Mouse (Mus musculus): Measurements from ENCODE around the gene Gse1. TPM values are rescaled to one million over a fixed set of nuclear protein-coding genes. Genes with fewer than 3 reads are reported as not detected.

Gse1 gene
- total RNA-seq, 2 experiments from 2014 or later, result 146 to 158 TPM

- no peak for TF ChIP-seq CTCF (conservative IDR thresholded peaks at IDR 0.05)
- peak overlapping the region; percentile 18; the same call in 1 of the 2 replicates for H3K4me3 ChIP-seq
- DNase-seq (ENCODE audit: low spot score in 2 of 2), result no peak
- H3K27ac ChIP-seq, result peak overlapping the region; percentile 59
Observed at GRCm38 (mm10) chr8:120532517-120533215, 304.4 kb downstream of the Gse1 start.

GRCm38 (mm10) chr8:120533380-120533779 lies 305.1 kb downstream of the Gse1 start:
- H3K27ac ChIP-seq, result no peak overlapping the region
- TF ChIP-seq CTCF (conservative IDR thresholded peaks at IDR 0.05), result no peak

DNA sequence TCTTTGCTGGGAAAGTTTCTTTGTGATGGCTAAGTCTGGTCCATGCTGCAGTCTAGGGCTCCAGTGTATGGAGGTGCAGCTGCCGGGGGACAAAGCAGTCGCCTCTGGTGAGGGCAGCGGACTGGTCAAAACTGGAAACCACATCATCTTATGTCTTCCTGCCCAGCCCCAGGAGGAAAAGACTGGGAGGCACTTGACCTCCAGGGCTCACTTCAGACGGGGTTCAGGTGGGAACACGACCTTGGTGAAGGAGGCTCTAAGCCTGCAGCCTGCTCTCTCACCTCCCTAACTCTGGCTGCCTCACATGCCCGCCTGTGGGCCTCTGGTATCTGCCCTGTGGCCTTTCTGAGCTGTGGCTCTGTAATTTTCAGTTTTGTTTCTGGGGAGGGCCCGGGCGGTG lies 305.8 kb downstream of the Gse1 start:
- Histone ChIP-seq H3K4me3 (no peak overlapping the region), H3K27ac (peak overlapping the region; percentile 43; the same call in 1 of the 2 replicates)
- DNase-seq (ENCODE audit: low spot score in 2 of 2), result no peak
- TF ChIP-seq CTCF (conservative IDR thresholded peaks at IDR 0.05), result no peak

More at GRCm38 (mm10) chr8:120533380-120533779, 305.1 kb downstream of the Gse1 start:
- DNase-seq (ENCODE audit: low spot score in 2 of 2), result no peak
- H3K4me3 ChIP-seq, result no peak overlapping the region

DNA sequence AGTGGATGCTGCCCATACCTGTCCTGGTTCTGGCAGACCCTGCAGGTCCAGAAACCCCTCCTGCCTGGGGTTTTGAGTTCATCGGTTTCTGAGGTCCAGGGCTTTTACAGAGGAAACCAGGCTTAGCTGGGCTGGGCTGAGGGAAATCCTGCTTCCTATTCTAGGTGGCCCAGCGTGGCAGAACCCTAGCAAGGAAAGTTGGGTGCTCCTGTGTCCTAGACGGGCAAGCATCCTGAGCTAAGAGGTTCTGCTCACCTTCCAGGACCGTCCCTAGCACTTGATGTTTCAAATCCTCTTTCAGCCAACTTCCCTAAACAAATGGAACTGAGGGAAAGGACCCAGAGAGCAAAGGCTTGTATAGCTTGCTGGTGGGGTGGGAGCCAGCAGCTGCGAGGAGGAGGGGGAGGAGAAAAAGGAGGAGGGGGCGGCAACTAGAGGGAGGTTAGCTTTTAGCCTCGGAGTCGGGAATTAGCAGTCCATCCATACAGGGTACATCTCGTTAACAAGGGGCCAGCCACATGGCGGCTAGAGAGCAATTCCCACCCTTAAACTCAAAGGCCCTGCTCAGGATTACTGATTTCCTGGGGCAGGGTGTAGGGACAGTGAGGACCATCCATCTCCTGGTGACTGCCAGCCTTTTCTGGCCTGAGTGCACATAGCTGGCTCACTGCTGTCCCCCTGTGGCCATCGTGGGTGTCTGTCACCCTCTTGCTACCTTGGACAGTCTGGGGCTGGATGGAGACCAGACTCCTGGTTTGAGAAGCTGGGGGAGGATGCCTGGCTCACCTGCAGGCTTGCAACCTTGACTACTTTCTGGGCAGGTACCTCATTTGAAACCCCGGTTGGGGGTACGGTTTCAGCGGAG lies 306.5 kb downstream of the Gse1 start:
- peak; percentile 76 to 86 for DNase-seq (ENCODE audit: low spot score in 2 of 2)
- H3K27ac ChIP-seq, result peak overlapping the region; percentile 99; the same call in 1 of the 2 replicates
- TF ChIP-seq CTCF (conservative IDR thresholded peaks at IDR 0.05), result peak; percentile 96
- peak overlapping the region; percentile 60; the same call in 1 of the 2 replicates for H3K4me3 ChIP-seq

DNA sequence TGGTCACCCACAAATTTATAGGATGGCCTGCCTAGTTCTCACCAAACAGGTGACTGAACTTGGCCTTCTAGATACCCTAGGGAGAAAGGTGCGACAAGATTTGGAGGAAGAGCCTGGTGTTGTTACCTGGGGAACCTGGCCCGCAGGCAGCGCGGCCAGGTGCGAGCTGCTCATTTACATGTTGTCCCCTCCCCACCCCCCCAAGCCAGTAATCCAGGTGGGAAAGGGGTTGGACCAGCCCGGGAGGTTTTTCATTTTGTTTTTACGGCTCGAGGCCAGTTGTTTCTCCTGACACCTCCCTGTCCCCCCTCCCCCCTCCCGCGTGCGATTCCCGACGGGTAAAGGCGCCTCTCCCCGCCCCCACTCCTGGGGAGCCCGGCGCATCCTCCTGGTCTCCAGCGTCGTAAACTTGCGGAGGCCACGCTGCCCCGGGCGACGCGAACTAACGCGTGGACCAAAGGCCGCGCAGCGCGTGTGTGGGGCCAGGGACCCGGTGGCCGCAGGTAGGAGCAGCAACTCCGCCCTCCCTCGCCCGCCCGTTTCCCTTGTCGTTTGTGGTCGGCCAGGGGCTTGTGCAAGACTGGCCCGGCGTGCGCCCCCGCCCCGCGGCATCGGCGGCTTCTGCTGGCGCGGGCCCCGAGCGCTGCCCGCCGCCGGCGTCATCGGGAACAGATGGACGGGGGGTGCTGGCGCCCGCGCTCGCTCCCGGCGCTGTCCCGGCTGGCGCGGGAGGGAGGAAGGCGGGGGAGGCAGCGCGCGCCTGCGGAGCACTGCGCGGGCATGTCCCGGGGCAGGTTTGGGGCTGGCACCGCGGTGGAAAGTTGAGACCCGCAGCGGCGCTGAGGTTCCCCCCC lies 307.4 kb downstream of the Gse1 start:
- TF ChIP-seq CTCF (conservative IDR thresholded peaks at IDR 0.05), result no peak
- H3K27ac ChIP-seq, result peak overlapping the region; percentile 99
- peak overlapping the region; percentile 60 for H3K4me3 ChIP-seq
- peak; percentile 65 to 80 for DNase-seq (ENCODE audit: low spot score in 2 of 2)

DNA sequence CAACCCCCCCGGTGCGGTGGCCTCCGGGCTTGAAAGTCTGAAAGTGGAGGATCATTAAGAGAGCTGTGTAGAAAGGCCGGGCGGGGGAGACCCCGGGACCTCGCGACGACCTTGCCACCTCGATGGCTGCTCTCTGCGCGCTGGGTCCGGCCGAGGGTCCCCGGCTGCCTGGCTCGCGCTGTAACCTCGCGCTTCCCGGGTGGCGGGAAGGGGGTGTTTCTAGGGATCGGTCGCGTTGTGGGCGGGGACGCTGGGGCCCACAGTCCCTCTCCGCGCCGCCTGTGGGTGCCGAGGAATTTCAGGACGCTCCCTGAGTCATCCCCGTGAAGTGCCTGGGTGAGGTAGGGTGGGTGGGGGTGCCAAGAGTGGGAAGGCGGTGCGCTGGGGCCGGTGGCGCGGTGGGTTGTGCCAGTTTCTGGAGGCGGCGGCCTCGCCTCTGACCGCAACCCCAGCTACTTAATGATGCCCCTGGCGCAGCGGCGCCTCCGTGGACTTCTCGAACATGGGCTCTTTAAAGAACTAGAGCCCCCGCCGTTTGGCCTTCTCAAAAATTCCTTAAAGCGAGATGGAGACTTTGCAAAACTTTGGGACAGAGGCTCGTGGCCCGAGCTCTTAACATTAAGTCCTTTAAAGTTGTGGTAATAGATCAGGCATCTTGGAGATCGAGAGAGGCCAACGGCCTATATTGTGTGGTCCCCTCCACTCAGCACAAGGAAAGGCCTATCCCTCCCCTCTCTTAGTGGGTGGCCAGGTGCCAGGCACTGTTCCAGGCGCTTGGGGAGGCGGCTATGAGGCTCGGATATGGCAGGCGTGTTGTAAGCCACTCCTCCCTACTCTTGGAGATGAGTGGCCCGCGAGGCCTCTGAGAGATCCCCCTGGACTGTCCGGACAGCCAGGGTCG lies 308.3 kb downstream of the Gse1 start:
- TF ChIP-seq CTCF (conservative IDR thresholded peaks at IDR 0.05), result no peak
- H3K27ac ChIP-seq, result peak overlapping the region; percentile 99
- DNase-seq (ENCODE audit: low spot score in 2 of 2), result peak in 1 of 2 experiments; percentile 69
- peak overlapping the region; percentile 60 for H3K4me3 ChIP-seq

DNA sequence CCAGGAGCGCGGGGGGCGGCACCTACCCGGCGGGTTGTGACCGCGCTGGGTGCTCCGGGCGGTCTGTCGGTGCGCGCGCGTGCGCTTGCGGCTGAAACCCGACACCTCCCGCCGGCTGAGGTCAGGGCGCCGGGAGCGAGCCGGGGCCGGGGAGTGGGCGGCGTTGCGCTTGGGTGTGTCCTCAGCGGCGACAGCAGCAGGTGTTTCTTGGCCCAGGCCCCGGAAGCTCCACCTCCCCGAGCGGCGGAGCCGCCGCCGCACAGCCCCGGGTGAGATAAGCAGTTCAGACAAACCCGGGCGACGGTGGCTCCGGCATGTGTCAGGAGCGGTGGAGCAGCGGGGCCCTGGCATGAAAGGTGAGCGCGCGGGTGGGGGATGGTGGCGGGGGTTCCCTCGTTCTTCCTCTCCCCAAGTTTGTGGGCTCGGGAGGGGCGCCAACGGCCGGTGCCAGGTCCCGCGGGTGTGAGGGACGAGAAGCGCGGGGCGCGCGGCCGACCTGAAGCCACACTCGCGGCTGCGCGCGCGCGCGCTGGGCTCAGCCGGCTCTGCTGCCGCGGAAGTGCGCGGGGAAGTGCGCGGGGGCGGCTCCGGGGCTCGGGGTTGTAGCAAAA lies 309.1 kb downstream of the Gse1 start:
- TF ChIP-seq CTCF (conservative IDR thresholded peaks at IDR 0.05), result no peak

DNA sequence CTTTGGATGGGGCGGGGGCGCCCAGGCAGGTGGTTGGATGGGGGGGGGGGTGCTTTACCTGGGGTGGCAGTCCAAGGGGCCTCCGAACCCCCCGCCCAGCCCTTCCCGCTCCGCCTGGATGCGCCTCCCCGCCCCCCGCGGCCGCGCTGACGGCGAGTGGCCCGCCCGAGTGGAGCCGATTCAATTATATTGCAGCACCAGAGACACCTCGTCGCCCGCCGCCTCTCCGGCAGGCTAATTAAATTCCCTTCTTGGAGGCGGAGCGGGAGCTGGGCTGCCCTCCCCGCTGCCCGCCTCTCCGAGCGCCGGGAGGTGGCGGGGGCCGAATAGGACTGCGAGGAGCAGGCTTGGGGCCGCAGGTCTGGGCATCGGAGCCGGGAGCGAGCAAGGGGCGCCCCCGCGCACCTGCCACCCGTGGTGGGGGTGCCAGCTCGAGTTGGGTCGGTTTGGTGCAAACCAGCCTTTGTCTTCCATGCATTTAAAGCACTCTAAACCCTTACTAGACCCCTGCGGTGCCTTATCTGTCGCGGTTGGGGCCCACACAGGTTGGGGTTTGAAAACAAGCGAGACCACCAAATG lies 309.7 kb downstream of the Gse1 start:
- Histone ChIP-seq H3K27ac (peak overlapping the region; percentile 99), H3K4me3 (peak overlapping the region; percentile 60)
- no peak; the same call in 1 of the 2 replicates for TF ChIP-seq CTCF (conservative IDR thresholded peaks at IDR 0.05)
- DNase-seq (ENCODE audit: low spot score in 2 of 2), result peak; percentile 63 to 67

More for the DNA sequence above, 309.1 kb downstream of the Gse1 start:
- H3K4me3 ChIP-seq, result peak overlapping the region; percentile 60
- H3K27ac ChIP-seq, result peak overlapping the region; percentile 99
- DNase-seq (ENCODE audit: low spot score in 2 of 2), result no peak

- no peak for DNase-seq (ENCODE audit: low spot score in 2 of 2)
- peak overlapping the region; percentile 60 for H3K4me3 ChIP-seq
- H3K27ac ChIP-seq, result peak overlapping the region; percentile 99
- TF ChIP-seq CTCF (conservative IDR thresholded peaks at IDR 0.05), result no peak
Observed at GRCm38 (mm10) chr8:120538397-120539240, 310.4 kb downstream of the Gse1 start.

DNA sequence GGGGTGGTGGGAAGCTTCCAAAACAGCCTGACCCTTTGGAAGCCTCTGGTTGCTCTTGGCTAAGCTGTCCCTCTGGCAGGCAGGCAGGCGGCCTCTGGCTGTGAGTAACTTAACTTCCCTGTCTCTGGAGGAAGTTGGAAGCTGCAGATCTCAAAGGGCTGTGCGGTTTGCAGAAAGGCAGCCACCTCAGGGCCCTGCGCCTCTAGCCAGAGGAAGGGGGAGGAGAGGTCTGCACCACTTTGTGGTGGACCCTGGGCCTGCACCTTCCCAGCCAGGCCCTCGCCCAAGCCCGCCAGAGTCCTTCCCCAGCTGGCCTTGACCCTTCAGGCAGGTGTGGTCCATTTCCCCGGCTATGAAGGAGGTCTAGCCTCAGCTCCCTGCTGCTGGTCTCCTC lies 311.1 kb downstream of the Gse1 start:
- DNase-seq (ENCODE audit: low spot score in 2 of 2), result no peak
- peak overlapping the region; percentile 99 for H3K27ac ChIP-seq
- no peak for TF ChIP-seq CTCF (conservative IDR thresholded peaks at IDR 0.05)
- peak overlapping the region; percentile 60 for H3K4me3 ChIP-seq
